Comparison of ENCODE assay signal across 21 mouse cellular contexts in the genomic region with DNA sequence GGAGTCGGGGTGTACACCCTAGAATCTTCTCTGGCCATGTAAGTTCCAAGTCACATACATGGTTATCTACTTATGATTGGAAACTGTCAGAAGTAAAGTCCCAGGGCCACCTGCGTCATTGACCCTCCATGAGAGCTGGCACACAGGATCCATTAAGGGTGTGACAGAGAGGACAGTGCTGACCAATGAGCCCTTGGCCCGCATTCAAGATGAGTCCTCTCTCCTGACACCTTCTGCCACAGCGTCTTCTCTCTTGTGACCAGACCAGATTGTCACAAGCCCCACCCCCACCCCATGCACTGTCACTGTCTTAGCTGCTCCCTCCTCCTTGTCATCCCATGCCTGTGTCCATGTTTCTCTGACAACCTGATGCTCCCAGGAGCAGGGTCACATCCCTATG.
DNase-seq lines count a peak whose midpoint lies in the region; ATAC-seq lines count a peak whose summit lies in the region.
"Had no signal": no experiment of that assay in that cellular context is flagged by ENCODE, and none has a peak within 500 bp of the region (broad histone marks: within the 10 kb centered on the region; RNA-seq: fewer than 3 reads in every experiment).

No protein-coding gene starts in this region.

- no peak overlapping the region for H3K27ac ChIP-seq in heart, embryonic 13.5 days (replicated peaks)
- H3K27ac ChIP-seq in heart, embryonic 12.5 days (ENCODE audit: poor library complexity, severe bottlenecking), result no peak overlapping the region
- peak overlapping the region; percentile 75; the same call in 1 of the 2 replicates for H3K27ac ChIP-seq in lung, embryonic 15.5 days
- peak overlapping the region; percentile 90 for H3K27ac ChIP-seq in stomach, embryonic 14.5 days (ENCODE audit: low read length)
- H3K27ac ChIP-seq: forebrain, embryonic 15.5 days; hindbrain, postnatal 0 days; layer of hippocampus, adult 2 months; macrophage; midbrain, embryonic 15.5 days had no signal

- H3K4me1 ChIP-seq in heart, embryonic 13.5 days, result peaks cover 68% of the 10 kb centered on the region
- H3K4me1 ChIP-seq in heart, embryonic 12.5 days (replicated peaks), result peaks cover 70% of the 10 kb centered on the region
- H3K4me1 ChIP-seq in lung, embryonic 15.5 days, result peaks cover 36% of the 10 kb centered on the region
- H3K4me1 ChIP-seq in stomach, embryonic 14.5 days (ENCODE audit: control insufficient read depth, insufficient read depth, low read length), result peaks cover 40% of the 10 kb centered on the region

- no peak for DNase-seq in lung, postnatal 14 days
- DNase-seq in cerebellum, adult 9-11 months, result peak; percentile 80
- DNase-seq in layer of hippocampus, adult 9-11 months, result no peak
- DNase-seq in layer of hippocampus, postnatal 36 days, result no peak
- DNase-seq: gastrocnemius, postnatal 25 days; kidney, adult 8-10 months; kidney, postnatal 14 days; lung, adult 18-20 months; right cerebral cortex, postnatal 25 days; thymus, postnatal 36 days had no signal

- no peak overlapping the region for H3K4me2 ChIP-seq in heart, embryonic 13.5 days
- no peak overlapping the region for H3K4me2 ChIP-seq in heart, embryonic 12.5 days
- H3K4me2 ChIP-seq in lung, embryonic 15.5 days, result no peak overlapping the region
- H3K4me2 ChIP-seq in stomach, embryonic 14.5 days (replicated peaks; ENCODE audit: low read depth, low read length), result no peak overlapping the region
- H3K4me2 ChIP-seq: forebrain, embryonic 15.5 days; midbrain, embryonic 15.5 days had no signal

- peak overlapping the region; percentile 29; the same call in 1 of the 2 replicates for H3K9ac ChIP-seq in heart, embryonic 13.5 days
- H3K9ac ChIP-seq in heart, embryonic 12.5 days, result no peak overlapping the region
- H3K9ac ChIP-seq in lung, embryonic 15.5 days, result no peak overlapping the region
- no peak overlapping the region for H3K9ac ChIP-seq in stomach, embryonic 14.5 days (replicated peaks; ENCODE audit: low read depth, low read length)
- H3K9ac ChIP-seq: embryonic facial prominence, embryonic 13.5 days; forebrain, embryonic 15.5 days; midbrain, embryonic 15.5 days had no signal

- H3K9me3 ChIP-seq in heart, embryonic 13.5 days, result no peaks in the 10 kb centered on the region
- H3K9me3 ChIP-seq in heart, embryonic 12.5 days (replicated peaks), result no peaks in the 10 kb centered on the region
- H3K9me3 ChIP-seq in lung, embryonic 15.5 days, result no peaks in the 10 kb centered on the region
- H3K9me3 ChIP-seq in stomach, embryonic 14.5 days (ENCODE audit: control insufficient read depth, low read depth, low read length), result no peaks in the 10 kb centered on the region
- H3K9me3 ChIP-seq: embryonic facial prominence, embryonic 13.5 days; forebrain, embryonic 15.5 days; hindbrain, embryonic 10.5 days; midbrain, embryonic 15.5 days had no signal

- H3K4me3 ChIP-seq in heart, embryonic 13.5 days, result no peak overlapping the region
- no peak overlapping the region for H3K4me3 ChIP-seq in heart, embryonic 12.5 days
- H3K4me3 ChIP-seq in lung, embryonic 15.5 days, result no peak overlapping the region
- no peak overlapping the region for H3K4me3 ChIP-seq in stomach, embryonic 14.5 days (ENCODE audit: low read depth, low read length)
- H3K4me3 ChIP-seq: embryonic facial prominence, embryonic 13.5 days; forebrain, embryonic 15.5 days; hindbrain, embryonic 10.5 days; layer of hippocampus, adult 2 months; midbrain, embryonic 15.5 days had no signal

- H3K27me3 ChIP-seq in heart, embryonic 13.5 days (replicated peaks), result no peaks in the 10 kb centered on the region
- H3K27me3 ChIP-seq in heart, embryonic 12.5 days (replicated peaks), result no peaks in the 10 kb centered on the region
- no peaks in the 10 kb centered on the region for H3K27me3 ChIP-seq in lung, embryonic 15.5 days
- H3K27me3 ChIP-seq in stomach, embryonic 14.5 days (ENCODE audit: control insufficient read depth, insufficient read depth, low read length), result no peaks in the 10 kb centered on the region
- H3K27me3 ChIP-seq: embryonic facial prominence, embryonic 13.5 days; forebrain, embryonic 15.5 days; midbrain, embryonic 15.5 days had no signal

- H3K36me3 ChIP-seq in heart, embryonic 13.5 days, result peaks cover 11% of the 10 kb centered on the region
- peaks cover 8% of the 10 kb centered on the region for H3K36me3 ChIP-seq in heart, embryonic 12.5 days
- H3K36me3 ChIP-seq in lung, embryonic 15.5 days, result no peaks in the 10 kb centered on the region
- H3K36me3 ChIP-seq in stomach, embryonic 14.5 days (ENCODE audit: control insufficient read depth, insufficient read depth, low read length), result no peaks in the 10 kb centered on the region
- H3K36me3 ChIP-seq: forebrain, embryonic 15.5 days; midbrain, embryonic 15.5 days had no signal

- no peak for ATAC-seq in heart, embryonic 13.5 days (ENCODE audit: extremely low read depth, insufficient number of reproducible peaks, low FRiP score, low TSS enrichment)
- ATAC-seq in heart, embryonic 12.5 days (ENCODE audit: insufficient number of reproducible peaks, low FRiP score), result no peak
- ATAC-seq in lung, embryonic 15.5 days (ENCODE audit: borderline replicate concordance, extremely low read depth, low FRiP score, low TSS enrichment), result no peak
- no peak for ATAC-seq in stomach, embryonic 14.5 days (ENCODE audit: insufficient number of reproducible peaks, insufficient read depth, low FRiP score, low read depth)
- ATAC-seq: forebrain, embryonic 15.5 days; hindbrain, postnatal 0 days; midbrain, embryonic 15.5 days had no signal

- WGBS in heart, embryonic 13.5 days, result 62% methylated on average over 4 of the region's 4 CpGs
- 60% methylated on average over 4 of the region's 4 CpGs for WGBS in heart, embryonic 12.5 days
- WGBS in lung, embryonic 15.5 days, result 76% methylated on average over 4 of the region's 4 CpGs
- 78% methylated on average over 4 of the region's 4 CpGs for WGBS in stomach, embryonic 14.5 days

Comparison
In these comparisons a context has a peak if more than half of its experiments do, and no peak if none do; other contexts are left out.
1. H3K27ac ChIP-seq: peak in lung, embryonic 15.5 days (single experiment) and stomach, embryonic 14.5 days (single experiment); none in heart, embryonic 13.5 days (single experiment) and heart, embryonic 12.5 days (single experiment).